Mouse (Mus musculus) neural tube, embryonic 15.5 days (tissue): ENCODE results near the gene Gm42688. TPM values are rescaled to one million over a fixed set of nuclear protein-coding genes. Genes with fewer than 3 reads are reported as not detected.

Experiments used
- ATAC-seq: fragments of 200-750 bp; cut with Nextera tagmentation; 2 replicates; pipeline ENCODE4 v1.8.0; 2017; ENCODE audit warnings: mild to moderate bottlenecking, moderate TSS enrichment, moderate library complexity; ENCODE audit not compliant: low FRiP score
- H3K27ac ChIP-seq: fragments of 300-500 bp; sonication (generic); replicated peaks from 2 replicates; pipeline ENCODE4 v1.5.1; 2015; ENCODE audit warnings: mild to moderate bottlenecking, inconsistent platforms
- H3K27me3 ChIP-seq: fragments of 300-500 bp; sonication (generic); replicated peaks from 2 replicates; pipeline ENCODE4 v1.6.1; 2015; ENCODE audit warnings: inconsistent platforms
- H3K36me3 ChIP-seq: fragments of 300-500 bp; sonication (generic); 2 replicates; pipeline ENCODE4 v1.6.1; 2015; ENCODE audit warnings: inconsistent platforms
- H3K4me1 ChIP-seq: fragments of 300-500 bp; sonication (generic); 2 replicates; pipeline ENCODE4 v1.6.1; 2015; ENCODE audit warnings: inconsistent platforms
- H3K4me2 ChIP-seq: fragments of 300-500 bp; sonication (generic); 2 replicates; pipeline ENCODE4 v1.6.1; 2015; ENCODE audit warnings: inconsistent platforms, mild to moderate bottlenecking, moderate library complexity
- H3K4me3 ChIP-seq: fragments of 300-500 bp; sonication (generic); replicated peaks from 2 replicates; pipeline ENCODE4 v1.5.1; 2015; ENCODE audit warnings: mild to moderate bottlenecking, inconsistent platforms
- H3K9ac ChIP-seq: fragments of 300-500 bp; sonication (generic); replicated peaks from 2 replicates; pipeline ENCODE4 v1.6.1; 2015; ENCODE audit warnings: mild to moderate bottlenecking, inconsistent platforms
- H3K9me3 ChIP-seq: fragments of 300-500 bp; sonication (generic); replicated peaks from 2 replicates; pipeline ENCODE4 v1.6.1; 2016; ENCODE audit warnings: inconsistent platforms
- WGBS: fragments of 180-500 bp; shearing (Covaris S2); methylation state at CpG from one replicate; pipeline ENCODE4 v1.1.7; 2015; ENCODE audit warnings: mixed read lengths; 5-methylcytosine and 5-hydroxymethylcytosine counted together
- polyA plus RNA-seq: library from polyadenylated mRNA; unstranded; fragments of >200 nt; fragmentation: Nextera tagmentation; extraction: Ambion mirVana; gene quantifications from 2 replicates; pipeline ENCODE4 v1.2.1, GENCODE M21; 2015

Gm42688 gene
- polyA plus RNA-seq, 1 experiment from 2014 or later, result 7.6 TPM

GRCm38 (mm10) chr6:83120930-83121862 is 19.8 kb downstream of the Gm42688 start, which contains the start of gene Wbp1:
Gene Wbp1 (minus strand): TSS chr6:83121559.
- peak; percentile 95 for ATAC-seq
- peak within 1 kb of the TSS; percentile 92 for H3K9ac ChIP-seq
- WGBS, result under 1% methylated on average over 38 of the region's 38 CpGs

DNA sequence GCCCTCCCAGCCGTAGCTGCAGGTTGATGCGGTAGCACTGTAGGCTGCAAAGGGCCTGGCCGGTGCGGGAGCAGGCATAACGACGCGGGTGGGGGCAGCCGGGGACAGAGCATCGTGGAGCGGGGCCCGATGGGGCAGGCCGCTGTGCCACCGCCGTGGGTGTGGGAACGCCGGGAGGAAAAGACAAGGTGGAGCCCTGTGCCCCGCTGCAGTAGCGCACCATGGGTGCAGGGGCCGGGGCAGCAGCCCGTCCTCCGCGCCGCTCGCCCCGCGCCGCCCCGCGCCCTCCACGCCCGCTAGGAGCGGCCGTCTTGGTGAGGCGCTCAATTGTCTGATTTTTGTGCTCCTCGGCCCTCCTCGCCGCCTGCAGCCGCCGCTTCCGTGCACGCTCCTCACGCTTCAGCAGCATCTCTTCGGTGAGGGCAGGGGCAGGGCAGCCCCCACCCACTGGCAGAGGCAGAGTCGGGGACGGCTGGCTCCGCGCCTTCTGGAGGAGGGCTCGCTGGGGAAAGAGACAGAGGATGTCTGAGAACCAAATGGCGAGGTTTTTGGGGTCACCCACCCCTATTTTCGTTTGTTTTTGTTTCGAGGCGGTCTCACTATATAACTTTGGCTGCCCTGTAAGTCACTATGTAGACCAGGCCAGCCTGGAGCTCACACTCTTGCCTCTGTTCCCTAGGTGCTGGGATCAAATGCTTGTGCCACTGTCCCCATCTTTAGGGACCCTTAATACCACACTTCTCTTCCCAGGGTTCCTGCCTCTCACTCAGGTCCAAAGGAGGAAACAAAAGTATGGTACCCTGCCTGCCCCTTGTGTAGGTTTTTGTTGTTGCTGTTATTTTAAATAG is 20.7 kb downstream of the Gm42688 start:
- 3% methylated on average over 40 of the region's 52 CpGs for WGBS
- peak overlapping the region; percentile 97 for H3K4me2 ChIP-seq
- no peaks in the 10 kb centered on the region for H3K9me3 ChIP-seq
- peak overlapping the region; percentile 73 for H3K9ac ChIP-seq
- peaks cover 58% of the 10 kb centered on the region for H3K4me1 ChIP-seq
- H3K27me3 ChIP-seq, result no peaks in the 10 kb centered on the region
- H3K4me3 ChIP-seq, result peak overlapping the region; percentile 83
- ATAC-seq, result no peak; the same call in 1 of the 2 replicates
- H3K27ac ChIP-seq, result peak overlapping the region; percentile 97
- peaks cover 27% of the 10 kb centered on the region for H3K36me3 ChIP-seq

More at GRCm38 (mm10) chr6:83120930-83121862, 19.8 kb downstream of the Gm42688 start, which contains the start of gene Wbp1:
- Histone ChIP-seq H3K9me3 (no peaks in the 10 kb centered on the region), H3K27me3 (no peaks in the 10 kb centered on the region), H3K4me1 (peaks cover 66% of the 10 kb centered on the region), H3K36me3 (peaks cover 30% of the 10 kb centered on the region), H3K4me3 (peak within 1 kb of the TSS; percentile 83), H3K27ac (peak within 1 kb of the TSS; percentile 97), H3K4me2 (peak within 1 kb of the TSS; percentile 97)

- H3K9ac ChIP-seq, result no peak overlapping the region; the same call in 1 of the 2 replicates
- peaks cover 49% of the 10 kb centered on the region for H3K4me1 ChIP-seq
- H3K27ac ChIP-seq, result no peak overlapping the region; the same call in 1 of the 2 replicates
- peak overlapping the region; percentile 97 for H3K4me2 ChIP-seq
- WGBS, result 69% methylated on average over 5 of the region's 5 CpGs
- no peaks in the 10 kb centered on the region for H3K27me3 ChIP-seq
- peaks cover 19% of the 10 kb centered on the region for H3K36me3 ChIP-seq
- H3K4me3 ChIP-seq, result no peak overlapping the region; the same call in 1 of the 2 replicates
- no peak for ATAC-seq
- H3K9me3 ChIP-seq, result no peaks in the 10 kb centered on the region
Observed at GRCm38 (mm10) chr6:83122961-83123360, 21.5 kb downstream of the Gm42688 start.

DNA sequence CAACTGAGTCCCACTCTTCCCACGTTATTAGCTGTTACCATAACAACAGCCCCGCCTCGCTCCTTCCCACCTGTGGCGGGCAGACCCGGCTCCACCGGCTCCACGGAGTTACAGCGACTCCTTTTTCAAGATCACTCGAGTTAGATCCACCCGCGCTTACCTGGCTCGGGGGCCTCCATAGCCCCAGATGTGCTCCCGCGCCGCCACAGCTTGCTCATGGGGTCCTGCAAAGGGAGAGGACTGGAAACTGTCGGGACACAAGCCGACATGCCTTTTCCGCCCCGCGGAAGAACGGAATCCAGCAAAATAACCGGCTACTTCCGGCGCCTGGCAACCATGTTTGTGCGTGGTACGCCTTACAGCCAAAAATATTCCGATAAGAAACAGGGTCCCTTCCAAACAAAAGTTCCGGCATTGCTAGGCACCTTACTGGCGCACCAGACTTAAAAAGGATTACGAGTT is 23.5 kb downstream of the Gm42688 start:
- WGBS, result under 1% methylated on average over 30 of the region's 30 CpGs
- H3K4me1 ChIP-seq, result peaks cover 37% of the 10 kb centered on the region
- H3K9me3 ChIP-seq, result no peaks in the 10 kb centered on the region
- H3K9ac ChIP-seq, result peak overlapping the region; percentile 55
- peak overlapping the region; percentile 54; the same call in 1 of the 2 replicates for H3K27ac ChIP-seq
- H3K4me3 ChIP-seq, result peak overlapping the region; percentile 72
- no peaks in the 10 kb centered on the region for H3K27me3 ChIP-seq
- 0 out of 2 replicates have a peak, but pooled peaks have one; percentile 13 for ATAC-seq
- H3K36me3 ChIP-seq, result peaks cover 3% of the 10 kb centered on the region; the same call in 1 of the 2 replicates
- H3K4me2 ChIP-seq, result peak overlapping the region; percentile 90

- Histone ChIP-seq H3K27me3 (no peaks in the 10 kb centered on the region), H3K27ac (peak within 1 kb of the TSS; percentile 54; the same call in 1 of the 2 replicates), H3K4me3 (peak within 1 kb of the TSS; percentile 72), H3K36me3 (no peaks in the 10 kb centered on the region), H3K4me1 (peaks cover 32% of the 10 kb centered on the region), H3K9ac (peak within 1 kb of the TSS; percentile 55), H3K4me2 (peak within 1 kb of the TSS; percentile 90), H3K9me3 (no peaks in the 10 kb centered on the region)
- no peak for ATAC-seq
- 23% methylated on average over 5 of the region's 5 CpGs for WGBS
Observed at GRCm38 (mm10) chr6:83125331-83125730, 23.9 kb downstream of the Gm42688 start, which contains the start of gene Ino80b. Gene Ino80b (minus strand): TSS chr6:83125431.

GRCm38 (mm10) chr6:83127419-83127818 is 26.0 kb downstream of the Gm42688 start:
- WGBS, result 92% methylated on average over 5 of the region's 5 CpGs
- Histone ChIP-seq H3K4me3 (no peak overlapping the region), H3K27ac (no peak overlapping the region), H3K9ac (no peak overlapping the region), H3K4me2 (no peak overlapping the region), H3K27me3 (no peaks in the 10 kb centered on the region; the same call in 1 of the 2 replicates), H3K4me1 (peaks cover 21% of the 10 kb centered on the region), H3K36me3 (no peaks in the 10 kb centered on the region), H3K9me3 (no peaks in the 10 kb centered on the region)
- no peak for ATAC-seq

GRCm38 (mm10) chr6:83131469-83132034 is 30.1 kb downstream of the Gm42688 start:
- no peaks in the 10 kb centered on the region for H3K36me3 ChIP-seq
- no peak overlapping the region for H3K4me2 ChIP-seq
- WGBS, result 72% methylated on average over 6 of the region's 6 CpGs
- no peak for ATAC-seq
- H3K4me1 ChIP-seq, result peaks cover 8% of the 10 kb centered on the region
- H3K9ac ChIP-seq, result no peak overlapping the region
- no peaks in the 10 kb centered on the region for H3K9me3 ChIP-seq
- no peak overlapping the region for H3K27ac ChIP-seq
- no peak overlapping the region for H3K4me3 ChIP-seq
- H3K27me3 ChIP-seq, result peaks cover 10% of the 10 kb centered on the region

DNA sequence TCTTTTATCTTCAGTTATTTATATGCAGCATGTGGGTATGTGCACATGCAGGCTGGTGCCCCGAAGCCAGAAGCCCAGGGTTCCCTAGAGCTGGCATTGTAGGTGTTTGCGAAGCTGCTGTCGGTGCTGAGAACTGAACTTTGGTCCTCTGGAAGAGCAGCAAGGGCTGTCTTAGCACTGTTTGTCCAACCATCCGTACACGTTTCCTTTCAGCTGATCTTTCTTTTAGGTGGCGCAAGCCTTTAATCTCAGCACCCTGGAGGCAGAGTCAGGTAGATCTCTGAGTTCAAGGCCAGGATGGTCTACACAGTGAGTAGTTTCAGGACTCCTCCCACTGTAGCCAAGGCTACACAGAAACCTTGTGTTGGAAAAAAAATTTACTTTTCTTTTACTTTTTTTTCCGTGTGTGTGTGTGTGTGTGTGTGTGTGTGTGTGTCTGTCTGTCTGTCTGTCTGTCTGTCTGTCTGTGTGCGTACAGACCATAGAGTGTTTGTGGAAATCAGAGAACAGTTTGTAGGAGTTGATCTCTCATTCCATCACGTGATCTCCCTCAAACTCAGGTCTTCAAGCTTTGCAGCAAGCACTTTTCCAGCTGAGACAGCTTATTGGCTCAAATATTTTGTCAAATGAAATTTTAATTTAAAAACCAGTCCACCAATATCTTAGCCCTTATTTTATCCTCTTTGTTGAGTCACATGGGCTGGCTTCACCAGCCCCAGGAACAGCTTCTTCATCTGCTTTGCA is 30.9 kb downstream of the Gm42688 start:
- H3K4me1 ChIP-seq, result peaks cover 15% of the 10 kb centered on the region
- H3K27ac ChIP-seq, result no peak overlapping the region
- no peak overlapping the region for H3K9ac ChIP-seq
- 89% methylated on average over 9 of the region's 9 CpGs for WGBS
- no peaks in the 10 kb centered on the region for H3K36me3 ChIP-seq
- no peaks in the 10 kb centered on the region for H3K9me3 ChIP-seq
- H3K4me3 ChIP-seq, result no peak overlapping the region
- H3K4me2 ChIP-seq, result no peak overlapping the region
- no peak for ATAC-seq
- H3K27me3 ChIP-seq, result peaks cover 11% of the 10 kb centered on the region

- no peak for ATAC-seq
- Histone ChIP-seq H3K9ac (no peak overlapping the region), H3K4me2 (no peak overlapping the region), H3K4me3 (no peak overlapping the region), H3K27ac (no peak overlapping the region), H3K9me3 (no peaks in the 10 kb centered on the region), H3K36me3 (no peaks in the 10 kb centered on the region), H3K4me1 (peaks cover 32% of the 10 kb centered on the region), H3K27me3 (peaks cover 11% of the 10 kb centered on the region)
- WGBS, result 71% methylated on average over 3 of the region's 3 CpGs
Observed at GRCm38 (mm10) chr6:83134226-83134625, 32.8 kb downstream of the Gm42688 start.

DNA sequence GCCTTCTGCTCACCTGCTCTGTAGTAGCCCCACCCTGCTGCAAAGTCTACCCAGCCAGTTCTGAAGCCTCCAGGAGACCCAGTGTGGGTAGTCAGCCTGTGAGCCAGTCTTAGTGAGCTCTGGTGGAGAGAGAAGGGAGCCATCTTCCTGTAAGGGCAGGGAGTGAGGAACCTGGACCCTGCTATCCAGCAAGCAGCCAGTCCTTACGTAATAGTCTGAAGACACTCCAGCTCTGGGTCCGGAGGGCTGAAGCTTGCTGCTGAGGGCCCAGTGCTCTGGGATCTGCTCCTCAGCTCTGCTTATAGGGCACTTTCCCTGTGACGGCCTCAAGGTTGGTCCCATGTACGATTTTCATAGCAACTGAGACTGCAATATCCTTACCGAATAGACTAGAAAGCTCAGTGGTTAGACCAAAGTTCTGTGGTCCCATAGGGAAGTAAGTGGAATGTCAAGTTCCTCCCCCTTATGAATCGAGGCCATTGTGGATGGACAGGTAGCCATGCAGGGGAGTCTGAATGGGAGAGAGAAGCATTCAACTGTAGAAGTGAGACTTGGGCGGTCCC is 33.6 kb downstream of the Gm42688 start, which contains the start of gene Rtkn:
Rtkn (plus strand) TSS at position 513 of the 563 bp plus-strand sequence.
- Histone ChIP-seq H3K36me3 (no peaks in the 10 kb centered on the region), H3K4me2 (peak within 1 kb of the TSS; percentile 47), H3K9ac (peak within 1 kb of the TSS; percentile 27; the same call in 1 of the 2 replicates), H3K4me3 (peak within 1 kb of the TSS; percentile 29), H3K4me1 (peaks cover 39% of the 10 kb centered on the region), H3K9me3 (no peaks in the 10 kb centered on the region), H3K27me3 (peaks cover 11% of the 10 kb centered on the region), H3K27ac (peak within 1 kb of the TSS; percentile 81; the same call in 1 of the 2 replicates)
- WGBS, result 59% methylated on average over 7 of the region's 7 CpGs
- no peak for ATAC-seq
